Mouse (Mus musculus): ENCODE measurements around the gene Adgrv1.

GRCm38 (mm10) chr13:81424002-81424401 lies 209.0 kb downstream of the Adgrv1 start:
- TF ChIP-seq POLR2A (IDR thresholded peaks at IDR 0.05; ENCODE audit: borderline replicate concordance, extremely low read depth, insufficient read depth, insufficient read length, poor library complexity, severe bottlenecking) = no peak
- TF ChIP-seq CTCF (IDR thresholded peaks at IDR 0.05; ENCODE audit: borderline replicate concordance, extremely low read depth, insufficient read depth, insufficient read length) = no peak
